Mouse (Mus musculus): ENCODE measurements around the gene Afmid. TPM values are rescaled to one million over a fixed set of nuclear protein-coding genes. Genes with fewer than 3 reads are reported as not detected.

The Afmid gene
- total and polyA plus RNA-seq, 3 experiments: 5.0 to 7.5 (median 7.3) TPM

- dilution Hi-C loops (cut with MboI; ENCODE audit: extremely low pct_ligation_motif_present, extremely low pct_unique_long_range_greater_than_20kb, low sequenced_read_pairs): no loop called here
- Histone ChIP-seq H3K27ac (ENCODE audit: insufficient read depth, low read depth) (peak overlapping the region; percentile 32; the same call in 1 of the 2 replicates), H3K9ac (ENCODE audit: insufficient read depth, low read depth) (no peak overlapping the region), H3K36me3 (replicated peaks in 1 of 2; ENCODE audit: control insufficient read depth in 1 of 2, insufficient read depth in 1 of 2, low read length in 1 of 2) (peaks cover 81 to 90% of the 10 kb centered on the region in 2 experiments), H3K27me3 (replicated peaks) (no peaks in the 10 kb centered on the region), H3K4me2 (ENCODE audit: insufficient read depth, low read depth, poor library complexity, severe bottlenecking) (no peak overlapping the region), H3K79me2 (replicated peaks; ENCODE audit: control insufficient read depth, extremely low read depth, insufficient read depth, poor library complexity, severe bottlenecking) (peaks cover 39% of the 10 kb centered on the region), H3K9me3 (replicated peaks; ENCODE audit: low read length) (no peaks in the 10 kb centered on the region), H3K4me1 (ENCODE audit: control insufficient read depth in 1 of 2, insufficient read depth in 2 of 2) (peaks cover 3 to 89% of the 10 kb centered on the region in 2 experiments; a peak in 2 of 4 replicates), H3K4me3 (replicated peaks in 1 of 3; ENCODE audit: low read depth in 2 of 3, low read length in 2 of 3, poor library complexity in 1 of 3) (no peak overlapping the region)
- peak; percentile 58 for TF ChIP-seq POLR2AphosphoS2 (IDR thresholded peaks at IDR 0.05; ENCODE audit: low read depth, low read length)
- peak; percentile 58 for TF ChIP-seq ZMIZ1 (IDR thresholded peaks at IDR 0.05; ENCODE audit: low read depth, low read length)
- no peak for TF ChIP-seq ETS1 (conservative IDR thresholded peaks at IDR 0.05; ENCODE audit: low read depth, low read length)
- TF ChIP-seq CHD2 (IDR thresholded peaks at IDR 0.05; ENCODE audit: low read length): no peak
- in situ Hi-C loops (cut with MboI; ENCODE audit: low pct_ligation_motif_present, low pct_unique_long_range_greater_than_20kb, low sequenced_read_pairs): loop anchor here (10.0 kb wide), 2 partner anchors 105 to 345 kb away; no protein-coding TSS in a partner anchor
- DNase-seq (ENCODE audit: extremely low read depth): no peak
Measured at GRCm38 (mm10) chr11:117820173-117820572, 5.6 kb upstream of the Afmid start.

DNA sequence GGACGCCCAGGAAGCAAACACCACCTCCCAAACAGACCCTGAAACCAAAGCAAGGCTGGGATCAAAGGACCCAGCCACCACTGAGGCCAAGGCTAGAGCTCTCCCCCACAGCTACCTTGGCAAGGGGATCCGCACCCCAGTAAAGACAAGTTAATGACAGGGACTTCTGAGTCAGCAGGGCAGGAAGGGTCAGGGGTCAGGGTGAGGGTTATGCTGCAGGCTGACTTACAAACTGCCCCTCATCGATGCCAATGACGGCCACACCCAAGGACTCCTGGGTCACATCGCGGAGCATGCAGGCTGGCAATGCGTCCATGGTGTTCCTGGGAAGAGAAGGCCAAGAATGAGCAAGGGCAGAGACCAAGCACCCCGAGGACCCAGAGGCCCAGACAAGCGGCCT, 3.9 kb upstream of the Afmid start:
- TF ChIP-seq MEF2A (IDR thresholded peaks at IDR 0.05; ENCODE audit: borderline replicate concordance, low read depth, low read length) (no peak), IRF4 (IDR thresholded peaks at IDR 0.05; ENCODE audit: low read depth, low read length) (no peak), TBP (conservative IDR thresholded peaks at IDR 0.05; ENCODE audit: low read depth, low read length) (no peak), SMC3 (IDR thresholded peaks at IDR 0.05; ENCODE audit: low read depth, low read length) (0 out of 2 replicates have a peak, but pooled peaks have one; percentile 1), CHD1 (IDR thresholded peaks at IDR 0.05; ENCODE audit: low read depth, low read length) (no peak), POLR2AphosphoS2 (IDR thresholded peaks at IDR 0.05; ENCODE audit: low read depth, low read length) (peak; percentile 44; the same call in 1 of the 2 replicates), EP300 (IDR thresholded peaks at IDR 0.05; ENCODE audit: low read length) (no peak), POLR2A (IDR thresholded peaks at IDR 0.05; ENCODE audit: low read depth, low read length) (peak; percentile 43; the same call in 1 of the 2 replicates), E2F4 (IDR thresholded peaks at IDR 0.05; ENCODE audit: insufficient replicate concordance, low read depth, low read length) (no peak), NRF1 (IDR thresholded peaks at IDR 0.05; ENCODE audit: low read depth, low read length) (no peak), ZMIZ1 (IDR thresholded peaks at IDR 0.05; ENCODE audit: low read depth, low read length) (no peak)
- no peak for DNase-seq (ENCODE audit: extremely low read depth)
- H3K9me3 ChIP-seq (replicated peaks; ENCODE audit: low read length): no peaks in the 10 kb centered on the region
- peaks cover 64 to 78% of the 10 kb centered on the region in 2 experiments for H3K36me3 ChIP-seq (replicated peaks in 1 of 2; ENCODE audit: control insufficient read depth in 1 of 2, insufficient read depth in 1 of 2, low read length in 1 of 2)
- H3K4me3 ChIP-seq (replicated peaks in 1 of 3; ENCODE audit: low read depth in 2 of 3, low read length in 2 of 3, poor library complexity in 1 of 3): no peak overlapping the region
- no peaks in the 10 kb centered on the region for H3K27me3 ChIP-seq (replicated peaks)
- H3K79me2 ChIP-seq (replicated peaks; ENCODE audit: control insufficient read depth, extremely low read depth, insufficient read depth, poor library complexity, severe bottlenecking): peaks cover 52% of the 10 kb centered on the region
- dilution Hi-C loops (cut with MboI; ENCODE audit: extremely low pct_ligation_motif_present, extremely low pct_unique_long_range_greater_than_20kb, low sequenced_read_pairs): no loop called here
- in situ Hi-C loops (cut with MboI; ENCODE audit: low pct_ligation_motif_present, low pct_unique_long_range_greater_than_20kb, low sequenced_read_pairs): loop anchor here (10.0 kb wide), 2 partner anchors 107 to 347 kb away; no protein-coding TSS in a partner anchor
- peaks cover 3 to 74% of the 10 kb centered on the region in 2 experiments; a peak in 2 of 4 replicates for H3K4me1 ChIP-seq (ENCODE audit: control insufficient read depth in 1 of 2, insufficient read depth in 2 of 2)
- H3K4me2 ChIP-seq (ENCODE audit: insufficient read depth, low read depth, poor library complexity, severe bottlenecking): no peak overlapping the region
- no peak overlapping the region for H3K9ac ChIP-seq (ENCODE audit: insufficient read depth, low read depth)
- H3K27ac ChIP-seq (ENCODE audit: insufficient read depth, low read depth): no peak overlapping the region
